Mouse (Mus musculus): ENCODE data around the gene Mical3. TPM values are rescaled to one million over a fixed set of nuclear protein-coding genes. Genes with fewer than 3 reads are reported as not detected.
"Not testable (repeated sequence)": the region's sequence is repeated elsewhere in the genome, so short reads cannot be mapped to it uniquely, and the experiment has no call there.

Gene Mical3
- polyA plus RNA-seq, 1 experiment = 63.6 TPM

DNA sequence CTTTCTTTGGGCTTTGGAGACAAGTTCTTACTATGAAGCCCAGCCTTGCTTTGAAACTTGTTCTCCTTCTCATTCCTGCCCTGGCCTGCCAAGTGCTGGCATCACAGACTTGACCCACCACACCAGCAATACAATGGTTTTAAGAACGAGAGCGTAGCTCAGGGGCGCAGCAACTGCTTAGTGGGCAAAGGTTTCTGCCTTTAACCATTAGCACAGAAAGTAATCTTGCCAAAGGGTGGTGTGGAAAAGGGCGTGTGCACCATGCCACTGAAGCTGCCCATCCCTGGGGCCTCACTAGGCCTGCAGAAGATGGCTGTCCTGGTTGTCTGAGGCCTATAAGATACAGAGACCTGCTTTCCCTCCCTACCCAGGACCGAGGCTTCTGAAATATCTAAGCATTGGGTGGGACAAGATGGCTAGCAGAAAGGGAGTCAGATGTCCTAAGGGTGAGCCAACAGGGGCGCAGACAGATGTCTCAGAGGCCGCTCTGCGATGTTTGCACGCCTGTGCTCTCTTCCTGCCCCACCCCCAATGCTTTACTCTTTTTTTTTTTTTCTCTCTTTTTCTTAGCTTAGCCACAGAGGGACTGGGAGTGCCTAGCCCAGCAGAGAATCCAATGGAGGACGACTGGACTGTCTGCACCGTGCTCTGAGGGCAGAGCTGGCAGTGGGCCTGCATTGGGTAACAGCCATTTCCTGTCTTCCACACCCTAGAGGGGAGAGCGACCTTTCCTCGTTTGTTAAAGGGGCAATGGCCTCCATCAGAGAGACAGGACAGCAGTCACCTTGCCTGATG lies 219.4 kb downstream of the Mical3 start:
- DNase-seq (ENCODE audit: extremely low spot score in 1 of 2, low spot score in 1 of 2) = no peak

DNA sequence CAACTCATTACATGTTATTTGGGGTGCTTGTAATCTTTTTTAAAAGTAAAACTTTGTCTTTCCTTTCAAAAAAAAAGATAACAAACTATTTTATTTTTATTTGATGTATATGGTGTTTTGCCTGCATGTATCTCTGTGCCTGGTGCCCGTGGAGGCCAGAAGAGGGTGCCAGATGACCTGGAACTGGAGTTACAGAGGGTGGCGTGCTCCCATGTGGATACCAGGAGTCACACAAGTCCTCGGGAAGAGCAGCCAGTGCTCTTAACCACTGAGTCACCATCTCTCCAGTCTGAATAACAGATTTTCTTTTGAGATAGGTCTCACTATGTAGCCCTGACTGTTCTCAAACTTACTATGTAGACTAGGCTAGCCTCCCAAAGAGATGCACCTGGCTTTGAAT lies 221.3 kb downstream of the Mical3 start:
- DNase-seq (ENCODE audit: extremely low spot score in 1 of 2, low spot score in 1 of 2) = no peak

DNA sequence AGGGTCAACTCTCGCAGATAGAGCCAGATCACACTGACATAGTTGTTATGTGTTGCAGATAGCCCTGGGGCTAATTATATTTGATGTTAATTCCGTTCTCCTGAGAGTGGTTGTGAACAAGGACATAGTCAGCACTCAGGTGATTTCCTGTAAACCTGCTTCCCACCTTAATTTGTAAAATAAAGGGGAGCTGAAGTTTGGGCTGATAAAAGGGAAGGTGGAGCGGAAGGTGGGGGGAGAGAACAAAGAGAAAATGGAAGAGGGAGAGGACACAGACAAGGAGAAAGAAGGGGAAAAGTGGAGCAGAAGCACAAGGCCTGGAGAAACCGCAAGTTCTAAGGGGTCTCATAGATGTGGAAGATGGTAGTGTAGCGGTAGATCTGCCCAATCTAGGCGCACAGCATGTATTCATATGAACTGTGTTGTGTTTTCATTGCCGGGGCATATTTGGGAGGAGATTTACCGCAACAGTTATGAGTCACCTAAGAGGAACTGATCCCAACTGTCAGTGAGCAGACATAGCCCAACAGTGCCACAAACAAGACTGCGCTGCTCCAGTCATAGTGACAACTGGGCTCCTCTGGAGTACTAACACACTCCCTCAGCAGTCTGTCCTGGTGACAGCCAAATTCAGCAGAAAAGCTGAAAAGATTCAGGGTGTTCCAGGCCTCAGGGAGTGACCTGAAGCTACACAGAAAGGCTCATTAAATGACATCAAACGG lies 222.8 kb downstream of the Mical3 start:
- not testable (repeated sequence) for DNase-seq (ENCODE audit: extremely low spot score in 1 of 2, low spot score in 1 of 2)

DNA sequence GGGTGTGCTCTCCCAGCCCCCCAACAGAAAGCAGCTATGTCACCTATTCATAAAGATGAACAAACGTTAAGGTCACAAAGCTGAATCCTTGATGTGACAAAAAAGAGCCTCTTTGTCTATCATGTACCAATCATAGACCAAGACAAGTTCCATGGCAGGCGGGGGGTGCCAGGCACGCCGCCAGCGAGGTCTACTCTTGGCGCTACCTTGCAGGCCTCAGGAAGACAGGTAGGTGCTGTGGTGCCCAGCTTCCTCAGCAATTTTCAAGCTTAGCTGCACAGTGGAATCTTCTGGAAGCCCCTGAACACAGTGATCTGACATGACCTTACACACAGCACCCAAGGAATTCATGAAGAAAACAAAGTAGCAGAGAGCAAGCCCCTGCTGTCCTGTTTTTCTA lies 224.3 kb downstream of the Mical3 start:
- DNase-seq (ENCODE audit: extremely low spot score in 1 of 2, low spot score in 1 of 2) = no peak

DNA sequence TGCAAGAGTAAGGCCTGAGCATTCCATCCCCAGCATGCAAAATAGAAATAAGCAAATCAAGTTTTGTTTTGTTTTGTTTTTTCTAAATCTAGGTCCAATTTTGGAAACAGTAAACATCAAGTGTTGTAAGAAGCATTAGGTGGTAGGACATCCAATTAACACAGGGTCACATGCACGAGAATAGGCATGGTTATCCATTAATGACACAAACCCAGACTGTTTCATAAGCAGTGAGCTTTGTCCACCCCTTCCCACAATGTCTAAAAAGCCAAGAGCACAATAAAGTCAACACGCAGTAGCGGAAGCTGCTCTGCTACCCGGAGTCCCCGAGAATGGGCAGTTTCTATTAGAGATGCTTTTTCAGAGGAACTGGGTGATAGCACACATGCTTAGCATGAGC lies 225.7 kb downstream of the Mical3 start:
- no peak for DNase-seq (ENCODE audit: extremely low spot score in 1 of 2, low spot score in 1 of 2)

DNA sequence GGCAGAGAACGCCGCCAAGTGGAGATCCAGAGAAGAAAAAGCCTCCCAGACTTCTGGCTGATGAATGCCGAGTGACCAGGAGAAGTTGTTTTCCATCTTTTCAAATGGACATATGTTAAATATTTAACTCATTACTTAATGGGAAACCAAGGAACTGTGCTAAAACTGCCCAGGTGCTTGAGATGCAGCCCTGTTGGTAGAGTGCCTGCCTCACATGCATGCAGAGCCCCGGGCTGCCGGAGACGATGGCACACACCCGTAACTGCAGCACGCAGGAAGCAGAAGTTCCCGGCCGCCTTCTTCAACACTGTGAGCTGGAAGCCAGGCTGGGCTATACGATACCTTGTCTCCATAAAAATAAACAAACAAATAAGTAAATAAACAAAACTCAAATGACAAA lies 226.8 kb downstream of the Mical3 start:
- DNase-seq (ENCODE audit: extremely low spot score in 1 of 2, low spot score in 1 of 2) = no peak

DNA sequence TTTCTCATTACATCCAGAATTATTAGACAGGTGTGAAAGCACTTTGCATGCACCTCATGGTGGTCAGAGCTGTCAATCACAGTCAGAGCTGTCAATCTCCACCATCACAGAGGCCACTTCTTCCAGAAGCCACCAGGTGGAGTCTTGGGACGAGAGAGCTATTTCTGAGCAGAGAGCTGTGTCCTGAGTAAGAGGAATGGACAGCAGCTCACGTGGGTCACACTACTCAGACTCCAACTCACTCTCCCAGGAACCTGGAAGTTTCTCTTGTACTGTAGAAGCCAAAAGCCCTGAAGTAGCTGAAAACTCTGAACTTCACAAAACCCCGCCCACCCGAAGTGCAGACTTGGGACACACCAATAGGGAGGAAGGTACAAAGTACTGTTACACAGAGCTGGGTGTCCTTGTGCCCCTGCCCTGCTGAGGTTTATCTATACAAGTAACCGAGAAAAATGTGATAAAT lies 227.3 kb downstream of the Mical3 start:
- no peak for DNase-seq (ENCODE audit: extremely low spot score in 1 of 2, low spot score in 1 of 2)

DNA sequence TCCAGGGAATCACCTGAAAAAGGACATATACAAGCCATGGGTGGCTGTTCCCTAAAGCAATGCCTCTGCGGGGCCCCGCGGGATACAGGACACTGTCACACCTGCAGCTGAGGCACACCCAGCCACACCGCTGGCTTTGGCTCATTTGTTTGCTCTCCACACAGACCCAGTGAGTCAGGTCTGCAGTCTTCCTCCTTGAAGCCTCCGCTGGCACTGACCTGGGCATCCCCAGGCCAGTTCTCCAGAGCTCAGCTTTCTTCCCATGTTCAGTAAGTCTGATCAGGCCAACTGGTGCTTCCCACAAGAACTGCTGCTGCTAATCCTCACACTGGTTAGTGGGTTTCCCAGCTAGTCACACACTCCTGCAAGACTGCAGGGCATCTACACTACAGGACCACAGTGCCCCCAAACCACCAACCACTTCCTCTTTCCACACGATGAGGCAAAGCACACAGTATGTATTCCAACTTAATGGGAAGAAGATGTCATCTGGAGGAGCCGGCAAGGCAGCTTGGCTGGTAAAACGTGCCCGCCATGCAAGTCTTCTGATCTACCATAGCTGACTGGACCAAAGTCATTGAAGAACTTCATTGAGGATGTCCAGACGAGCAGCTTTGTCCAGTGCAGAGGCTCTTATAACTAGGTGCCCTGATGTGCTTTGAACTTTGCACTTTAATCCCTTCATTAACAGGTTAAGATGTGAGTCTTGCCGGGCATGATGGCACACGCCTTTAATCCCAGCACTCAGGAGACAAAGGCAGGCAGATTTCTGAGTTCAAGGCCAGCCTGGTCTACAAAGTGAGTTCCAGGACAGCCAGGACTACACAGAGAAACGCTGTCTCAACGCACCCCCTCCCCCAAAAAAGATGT lies 228.8 kb downstream of the Mical3 start:
- DNase-seq (ENCODE audit: extremely low spot score in 1 of 2, low spot score in 1 of 2) = no peak

DNA sequence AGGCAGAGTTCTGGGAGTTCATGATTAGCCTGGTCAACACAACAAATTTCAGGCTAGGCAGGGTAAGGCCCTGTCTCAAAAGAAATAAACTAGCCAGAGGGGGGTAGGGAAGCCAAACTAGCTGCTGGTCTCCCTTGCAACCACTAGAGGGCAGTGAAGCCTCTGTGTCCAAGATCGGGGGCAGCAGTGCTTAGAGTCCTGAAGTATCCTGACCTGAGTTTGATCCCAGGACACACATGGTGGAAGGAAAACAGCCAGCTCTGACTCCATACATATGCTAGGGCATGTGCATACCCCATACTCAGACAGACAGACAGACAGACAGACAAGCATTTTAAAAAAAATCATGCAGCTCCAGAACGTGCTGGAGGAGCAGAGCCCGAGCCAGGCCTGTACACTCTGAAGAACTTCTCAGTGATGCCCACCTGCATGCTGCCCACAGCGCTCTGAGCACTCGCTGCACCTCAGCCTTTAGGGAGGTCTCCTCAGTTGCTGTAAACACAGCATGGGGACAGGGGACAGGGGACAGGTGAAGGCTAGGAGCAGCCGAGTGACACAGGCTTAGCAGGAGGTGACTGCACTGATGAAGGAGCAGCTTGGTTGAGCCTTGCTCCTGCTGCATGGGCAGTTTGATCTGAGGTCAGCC lies 232.5 kb downstream of the Mical3 start:
- DNase-seq (ENCODE audit: extremely low spot score in 1 of 2, low spot score in 1 of 2) = peak in 1 of 2 experiments; percentile 67

DNA sequence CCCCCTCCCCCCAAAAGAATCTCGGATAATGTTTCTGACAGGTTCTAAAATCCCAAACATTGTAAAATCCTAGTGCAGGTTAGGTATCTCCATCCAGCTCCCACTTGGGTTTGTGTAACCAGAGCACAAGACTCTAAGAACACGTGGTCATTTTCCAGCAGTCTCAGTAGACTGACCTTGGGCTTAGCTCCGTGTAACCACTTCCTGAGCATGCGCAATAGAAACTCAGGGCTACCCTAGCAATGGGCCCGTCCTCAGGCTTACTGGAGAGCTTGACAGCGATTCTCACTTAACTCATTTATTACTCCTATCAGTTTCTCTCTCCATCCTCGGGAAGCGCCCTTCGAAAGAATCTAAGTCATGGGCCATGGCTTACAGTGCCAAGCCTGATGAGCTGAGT lies 236.3 kb downstream of the Mical3 start:
- DNase-seq (ENCODE audit: extremely low spot score in 1 of 2, low spot score in 1 of 2) = no peak

DNA sequence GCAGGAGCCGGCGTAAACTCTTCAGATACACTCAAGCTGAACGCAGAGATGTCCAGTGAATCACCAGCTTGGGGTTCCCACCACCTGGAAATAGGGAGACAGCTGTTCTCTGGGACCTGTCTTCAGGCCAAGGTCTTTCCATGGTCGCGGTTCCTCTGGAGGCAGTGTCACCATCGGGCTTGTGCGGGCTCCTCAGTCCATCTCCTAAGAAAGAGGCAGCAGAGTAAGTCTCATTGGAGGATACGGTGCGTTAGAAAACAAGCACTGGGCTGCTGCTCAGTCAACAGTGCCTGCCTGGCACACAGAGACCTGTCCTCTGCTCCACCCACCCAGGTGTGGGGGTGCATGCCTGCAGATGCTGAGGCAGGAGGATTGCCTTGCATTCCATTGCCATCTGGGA lies 236.7 kb downstream of the Mical3 start:
- no peak for DNase-seq (ENCODE audit: extremely low spot score in 1 of 2, low spot score in 1 of 2)

DNA sequence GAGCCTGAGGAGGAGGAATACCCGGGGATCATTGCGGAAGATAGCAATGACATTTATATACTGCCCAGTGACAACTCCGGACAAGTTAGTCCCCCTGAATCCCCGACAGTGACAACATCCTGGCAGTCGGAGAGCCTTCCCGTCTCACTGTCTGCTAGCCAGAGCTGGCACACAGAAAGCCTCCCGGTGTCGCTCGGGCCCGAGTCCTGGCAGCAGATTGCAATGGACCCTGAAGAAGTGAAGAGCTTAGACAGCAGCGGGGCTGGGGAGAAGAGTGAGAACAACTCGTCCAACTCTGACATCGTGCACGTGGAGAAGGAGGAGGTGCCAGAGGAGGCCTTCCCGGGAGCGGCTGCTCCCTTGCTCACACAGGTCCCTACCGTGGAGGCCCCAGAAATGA lies 244.1 kb downstream of the Mical3 start:
- no peak for DNase-seq (ENCODE audit: extremely low spot score in 1 of 2, low spot score in 1 of 2)

DNA sequence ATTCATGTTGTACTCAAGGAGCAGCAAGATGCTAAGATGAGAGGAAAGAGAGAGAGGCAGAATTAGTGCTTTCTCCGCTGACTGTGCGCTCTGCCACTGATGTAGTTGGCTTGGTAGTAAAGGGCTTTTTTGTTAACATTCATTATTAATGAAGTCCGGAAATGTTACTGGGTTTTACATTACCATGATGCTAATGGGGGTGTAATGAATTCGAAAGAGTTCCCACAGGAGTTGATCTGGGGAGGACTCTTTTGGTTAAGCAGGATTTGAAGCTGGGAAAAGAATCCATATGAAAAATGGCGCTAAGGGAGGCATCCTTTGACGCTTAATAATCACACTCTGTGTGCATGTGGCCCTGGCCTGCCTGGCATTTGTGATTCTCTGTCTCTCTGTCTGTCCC lies 246.4 kb downstream of the Mical3 start:
- DNase-seq (ENCODE audit: extremely low spot score in 1 of 2, low spot score in 1 of 2) = no peak

Other genes with a start within 250 kb of the Mical3 start
- 19.7 and 20.1 TPM in 2 replicates for gene Bid, start 214.1 kb downstream of the Mical3 start, polyA plus RNA-seq (2012; rRNA removed)
- 13.7 and 14.0 TPM in 2 replicates for gene Pex26, start 52.7 kb upstream of the Mical3 start, polyA plus RNA-seq (2012; rRNA removed)
- 15.4 and 21.0 TPM in 2 replicates for gene Tuba8, start 79.7 kb upstream of the Mical3 start, polyA plus RNA-seq (2012; rRNA removed)
- 2.7 and 3.4 TPM in 2 replicates for gene Usp18, start 114.9 kb upstream of the Mical3 start, polyA plus RNA-seq (2012; rRNA removed)
- gene Slc6a13, start 169.2 kb upstream of the Mical3 start, polyA plus RNA-seq (2012; rRNA removed) = 12.3 and 17.9 TPM in 2 replicates
- gene Slc6a12, start 212.1 kb upstream of the Mical3 start, polyA plus RNA-seq (2012; rRNA removed) = 2.6 and 3.5 TPM in 2 replicates

Measured in frontal cortex, adult 2 months (tissue).